Mouse (Mus musculus) MEL (cell line): ENCODE measurements around the gene Galnt2. TPM values are rescaled to one million over a fixed set of nuclear protein-coding genes. Genes with fewer than 3 reads are reported as not detected.

Source experiments
- DNase-seq: peaks from one replicate; pipeline ENCODE4 v3.0.0; 2011; ENCODE audit warnings: low read depth, low spot score
- H3K27ac ChIP-seq: 2 replicates; pipeline ENCODE4 v1.5.1; 2012; ENCODE audit warnings: low read depth, mild to moderate bottlenecking, control low read depth, low read length, moderate library complexity; ENCODE audit not compliant: control insufficient read depth
- H3K27me3 ChIP-seq, 2 experiments: fragments of 150-350 bp in 1 of 2; sonication (generic) in 1 of 2; 2 replicates each; pipeline ENCODE4 v1.6.1; 2012; ENCODE audit warnings: low read length in 2 of 2, mild to moderate bottlenecking in 2 of 2, improper control_type of control experiment in 1 of 2, moderate library complexity in 1 of 2; ENCODE audit not compliant: insufficient read depth in 2 of 2, control insufficient read depth in 1 of 2
- H3K36me3 ChIP-seq, 2 experiments: 2 replicates each; pipeline ENCODE4 v1.6.1; 2012 to 2014; ENCODE audit warnings: low read length in 2 of 2, improper control_type of control experiment in 1 of 2, inconsistent platforms in 1 of 2, mild to moderate bottlenecking in 1 of 2; ENCODE audit not compliant: insufficient read depth in 2 of 2, control insufficient read depth in 1 of 2
- H3K4me1 ChIP-seq, 2 experiments: fragments of 150-350 bp in 1 of 2; sonication (generic) in 1 of 2; 2 replicates each; pipeline ENCODE4 v1.6.1; 2012; ENCODE audit warnings: low read length in 2 of 2, improper control_type of control experiment in 1 of 2, mild to moderate bottlenecking in 1 of 2; ENCODE audit not compliant: insufficient read depth in 2 of 2, control insufficient read depth in 1 of 2
- H3K4me3 ChIP-seq, 2 experiments: fragments of 150-350 bp in 1 of 2; sonication (generic) in 1 of 2; 2 replicates each; pipeline ENCODE4 v1.5.1; 2012; ENCODE audit warnings: low read depth in 2 of 2, low read length in 2 of 2, mild to moderate bottlenecking in 2 of 2, moderate library complexity in 2 of 2, control low read depth in 1 of 2, improper control_type of control experiment in 1 of 2; ENCODE audit not compliant: control insufficient read depth in 1 of 2, insufficient read depth in 1 of 2
- H3K79me2 ChIP-seq: 2 replicates; pipeline ENCODE4 v1.6.1; 2012; ENCODE audit warnings: mild to moderate bottlenecking, low read length, moderate library complexity; ENCODE audit not compliant: control insufficient read depth, poor library complexity, insufficient read depth
- H3K9ac ChIP-seq: 2 replicates; pipeline ENCODE4 v1.6.1; 2012; ENCODE audit warnings: low read depth, mild to moderate bottlenecking, control low read depth, low read length, moderate library complexity; ENCODE audit not compliant: control insufficient read depth, poor library complexity, severe bottlenecking
- H3K9me3 ChIP-seq: fragments of 150-350 bp; sonication (generic); replicated peaks from 2 replicates; pipeline ENCODE4 v1.6.1; 2012; ENCODE audit warnings: mild to moderate bottlenecking, low read length, improper control_type of control experiment, moderate library complexity; ENCODE audit not compliant: insufficient read depth
- BHLHE40 ChIP-seq: IDR thresholded peaks from 2 replicates; pipeline ENCODE4 v1.6.1; 2012; ENCODE audit warnings: low read depth, mild to moderate bottlenecking, inconsistent platforms, low read length, improper control_type of control experiment, borderline replicate concordance
- CHD1 ChIP-seq: IDR thresholded peaks from 2 replicates; pipeline ENCODE4 v1.6.1; 2012; ENCODE audit warnings: low read depth, mild to moderate bottlenecking, inconsistent platforms, low read length, improper control_type of control experiment
- CHD2 ChIP-seq: IDR thresholded peaks from 2 replicates; pipeline ENCODE4 v1.6.1; 2011; ENCODE audit warnings: low read length, improper control_type of control experiment
- E2F4 ChIP-seq: IDR thresholded peaks from 2 replicates; pipeline ENCODE4 v1.6.1; 2011; ENCODE audit warnings: low read depth, low read length, improper control_type of control experiment, borderline replicate concordance
- ELF1 ChIP-seq: IDR thresholded peaks from 2 replicates; pipeline ENCODE4 v1.6.1; 2014; ENCODE audit warnings: low read depth, mild to moderate bottlenecking, inconsistent platforms, low read length, improper control_type of control experiment, moderate library complexity
- EP300 ChIP-seq, 2 experiments: IDR thresholded peaks; 2 replicates each; pipeline ENCODE4 v1.6.1; 2011; ENCODE audit warnings: improper control_type of control experiment in 2 of 2, low read length in 2 of 2, low read depth in 1 of 2, mild to moderate bottlenecking in 1 of 2
- ETS1 ChIP-seq: IDR thresholded peaks from 2 replicates; pipeline ENCODE4 v1.6.1; 2012; ENCODE audit warnings: low read depth, mild to moderate bottlenecking, inconsistent platforms, low read length, improper control_type of control experiment, moderate library complexity
- GABPA ChIP-seq: IDR thresholded peaks from 2 replicates; pipeline ENCODE4 v1.6.1; 2012; ENCODE audit warnings: low read depth, mild to moderate bottlenecking, inconsistent platforms, low read length, improper control_type of control experiment, moderate library complexity
- JUND ChIP-seq: IDR thresholded peaks from 2 replicates; pipeline ENCODE4 v1.6.1; 2011; ENCODE audit warnings: low read depth, mild to moderate bottlenecking, improper control_type of control experiment, low read length
- MAX ChIP-seq: IDR thresholded peaks from 2 replicates; pipeline ENCODE4 v1.6.1; 2011; ENCODE audit warnings: low read length, improper control_type of control experiment
- MAZ ChIP-seq: IDR thresholded peaks from 2 replicates; pipeline ENCODE4 v1.6.1; 2012; ENCODE audit warnings: low read depth, mild to moderate bottlenecking, inconsistent platforms, low read length, improper control_type of control experiment
- MYC ChIP-seq: IDR thresholded peaks from 2 replicates; pipeline ENCODE4 v1.6.1; 2011; ENCODE audit warnings: low read depth, mild to moderate bottlenecking, low read length, improper control_type of control experiment, moderate library complexity
- NELFE ChIP-seq: IDR thresholded peaks from 2 replicates; pipeline ENCODE4 v1.6.1; 2011; ENCODE audit warnings: low read depth, low read length, improper control_type of control experiment
- NRF1 ChIP-seq: IDR thresholded peaks from 2 replicates; pipeline ENCODE4 v1.6.1; 2014; ENCODE audit warnings: low read depth, mild to moderate bottlenecking, inconsistent platforms, low read length, improper control_type of control experiment, moderate library complexity; ENCODE audit not compliant: poor library complexity, insufficient read depth, severe bottlenecking
- POLR2A ChIP-seq, 2 experiments: IDR thresholded peaks; 2 replicates each; pipeline ENCODE4 v1.6.1; 2011 to 2012; ENCODE audit warnings: low read length in 2 of 2, mild to moderate bottlenecking in 2 of 2, control low read depth in 1 of 2, improper control_type of control experiment in 1 of 2, low read depth in 1 of 2, moderate library complexity in 1 of 2; ENCODE audit not compliant: control insufficient read depth in 1 of 2, insufficient read depth in 1 of 2, poor library complexity in 1 of 2
- POLR2AphosphoS5 ChIP-seq: IDR thresholded peaks from 2 replicates; pipeline ENCODE4 v1.6.1; 2012; ENCODE audit warnings: low read depth, borderline replicate concordance, mild to moderate bottlenecking, inconsistent platforms, low read length, moderate library complexity, mixed read lengths
- RAD21 ChIP-seq: IDR thresholded peaks from 2 replicates; pipeline ENCODE4 v1.6.1; 2011; ENCODE audit warnings: mild to moderate bottlenecking, low read depth, low read length, improper control_type of control experiment
- RCOR1 ChIP-seq: IDR thresholded peaks from 2 replicates; pipeline ENCODE4 v1.6.1; 2012; ENCODE audit warnings: low read depth, mild to moderate bottlenecking, inconsistent platforms, low read length, improper control_type of control experiment
- SIN3A ChIP-seq: IDR thresholded peaks from 2 replicates; pipeline ENCODE4 v1.6.1; 2012; ENCODE audit warnings: low read length, improper control_type of control experiment, inconsistent platforms
- SMC3 ChIP-seq: IDR thresholded peaks from 2 replicates; pipeline ENCODE4 v1.6.1; 2011; ENCODE audit warnings: low read depth, low read length, improper control_type of control experiment
- TAL1 ChIP-seq: IDR thresholded peaks from 2 replicates; pipeline ENCODE4 v1.6.1; 2012; ENCODE audit warnings: mild to moderate bottlenecking, inconsistent platforms, low read length, moderate library complexity, mixed read lengths
- TCF12 ChIP-seq: IDR thresholded peaks from 2 replicates; pipeline ENCODE4 v1.6.1; 2014; ENCODE audit warnings: low read depth, mild to moderate bottlenecking, inconsistent platforms, low read length, improper control_type of control experiment, moderate library complexity
- USF2 ChIP-seq, 2 experiments: IDR thresholded peaks; 2 replicates each; pipeline ENCODE4 v1.6.1; 2011 to 2012; ENCODE audit warnings: improper control_type of control experiment in 2 of 2, low read length in 2 of 2, borderline replicate concordance in 1 of 2, inconsistent platforms in 1 of 2, low read depth in 1 of 2, mild to moderate bottlenecking in 1 of 2; ENCODE audit not compliant: insufficient read depth in 1 of 2
- ZMIZ1 ChIP-seq: IDR thresholded peaks from 2 replicates; pipeline ENCODE4 v1.6.1; 2012; ENCODE audit warnings: low read depth, mild to moderate bottlenecking, inconsistent platforms, low read length, improper control_type of control experiment, moderate library complexity
- polyA plus RNA-seq, 2 experiments: library from polyadenylated mRNA; stranded (reverse) in 1 of 2; unstranded in 1 of 2; fragments of >175 nt in 1 of 2; fragments of >200 nt in 1 of 2; gene quantifications; 2 replicates each; pipeline versions ENCODE4 v1.2.1 to v1.2.4; 2012; ENCODE audit warnings: low replicate concordance in 2 of 2, low read depth in 1 of 2; ENCODE audit not compliant: insufficient read length in 2 of 2, insufficient read depth in 1 of 2, missing spikeins in 1 of 2
- total RNA-seq: library from RNA; depleted of rRNA; stranded (reverse); fragments of 300-350 nt; gene quantifications from 2 replicates; pipeline ENCODE4 v1.2.3, GENCODE M21; 2012

Gene Galnt2
- total and polyA plus RNA-seq, 3 experiments = 12.0 to 14.5 TPM; not detected in 1

DNA sequence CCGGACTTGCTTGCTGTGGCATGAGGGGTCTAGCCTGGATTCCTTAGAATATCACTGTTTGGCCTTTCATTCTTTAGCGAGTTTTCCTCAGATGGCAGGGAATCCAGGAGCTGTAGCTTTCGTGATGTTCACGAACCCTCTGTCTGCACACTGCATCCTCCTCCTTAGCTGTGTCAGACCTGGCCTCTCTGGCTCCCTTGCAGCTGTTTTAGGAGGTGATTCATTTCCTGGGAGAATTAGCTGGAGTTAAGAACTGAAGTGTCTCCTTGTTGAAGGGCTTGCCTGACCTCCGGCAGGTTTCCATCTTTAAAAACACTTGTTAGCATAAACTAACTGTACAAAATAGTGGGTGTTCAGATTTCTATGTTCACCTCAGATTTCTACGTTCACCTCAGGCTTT is 22.7 kb downstream of the Galnt2 start:
- Histone ChIP-seq H3K27me3 (no peaks in the 10 kb centered on the region), H3K4me3 (no peak overlapping the region), H3K36me3 (peaks cover 0 to 4% of the 10 kb centered on the region in 2 experiments; a peak in 2 of 4 replicates), H3K9ac (no peak overlapping the region), H3K4me1 (peaks cover 0 to 14% of the 10 kb centered on the region in 2 experiments; a peak in 2 of 4 replicates), H3K27ac (no peak overlapping the region)
- TF ChIP-seq USF2 (IDR thresholded peaks at IDR 0.05; ENCODE audit: borderline replicate concordance in 1 of 2, insufficient read depth in 1 of 2, low read depth in 1 of 2, low read length in 2 of 2) = no peak
- no peak for TF ChIP-seq JUND
- TF ChIP-seq CHD1 = no peak
- no peak for TF ChIP-seq ETS1
- no peak for TF ChIP-seq RCOR1
- no peak for TF ChIP-seq CHD2
- TF ChIP-seq POLR2AphosphoS5 = no peak
- TF ChIP-seq, all 39 proteins: peak for 0
- Histone ChIP-seq H3K79me2 (peaks cover 4% of the 10 kb centered on the region; the same call in 1 of the 2 replicates), H3K9me3 (no peaks in the 10 kb centered on the region)
- no peak for DNase-seq

GRCm38 (mm10) chr8:124256841-124257240 is 25.6 kb downstream of the Galnt2 start:
- H3K4me1 ChIP-seq = no peaks in the 10 kb centered on the region

GRCm38 (mm10) chr8:124257363-124257762 is 26.2 kb downstream of the Galnt2 start:
- Histone ChIP-seq H3K4me3 (no peak overlapping the region), H3K4me1 (no peaks in the 10 kb centered on the region)

More at GRCm38 (mm10) chr8:124256841-124257240, 25.6 kb downstream of the Galnt2 start:
- TF ChIP-seq RCOR1 (no peak), TAL1 (no peak), NRF1 (no peak), ELF1 (no peak), ZMIZ1 (no peak), TCF12 (no peak), MAX (no peak), EP300 (IDR thresholded peaks at IDR 0.05; ENCODE audit: low read depth in 1 of 2, low read length in 2 of 2) (no peak), MAZ (no peak), E2F4 (no peak), NELFE (no peak)
- Histone ChIP-seq H3K9me3 (no peaks in the 10 kb centered on the region), H3K79me2 (peaks cover 4% of the 10 kb centered on the region; the same call in 1 of the 2 replicates), H3K9ac (no peak overlapping the region), H3K27me3 (no peaks in the 10 kb centered on the region), H3K4me3 (no peak overlapping the region), H3K36me3 (no peaks in the 10 kb centered on the region), H3K27ac (no peak overlapping the region)
- DNase-seq = no peak

More at GRCm38 (mm10) chr8:124257363-124257762, 26.2 kb downstream of the Galnt2 start:
- H3K9me3 ChIP-seq = no peaks in the 10 kb centered on the region
- no peak overlapping the region for H3K9ac ChIP-seq
- H3K36me3 ChIP-seq = no peaks in the 10 kb centered on the region
- DNase-seq = no peak
- TF ChIP-seq NRF1 (no peak), ETS1 (no peak), RAD21 (no peak), SIN3A (no peak), GABPA (no peak), ELF1 (no peak), JUND (no peak), SMC3 (no peak), BHLHE40 (no peak), POLR2AphosphoS5 (no peak), POLR2A (IDR thresholded peaks at IDR 0.05; ENCODE audit: control insufficient read depth in 1 of 2, insufficient read depth in 1 of 2, low read depth in 1 of 2, low read length in 2 of 2, poor library complexity in 1 of 2) (no peak), ZMIZ1 (no peak), MYC (no peak)
- H3K79me2 ChIP-seq = peaks cover 2% of the 10 kb centered on the region; the same call in 1 of the 2 replicates
- H3K27ac ChIP-seq = no peak overlapping the region
- no peaks in the 10 kb centered on the region for H3K27me3 ChIP-seq
